Mouse (Mus musculus): ENCODE results near the gene Nanos3.

GRCm38 (mm10) chr8:84193566-84193965, 8.5 kb upstream of the Nanos3 start:
- TF ChIP-seq CTCF (IDR thresholded peaks at IDR 0.05; ENCODE audit: control insufficient read depth, insufficient read depth, insufficient read length) (no peak), CEBPB (IDR thresholded peaks at IDR 0.05; ENCODE audit: low read depth) (no peak), MYOG (IDR thresholded peaks at IDR 0.05; ENCODE audit: control insufficient read depth, extremely low read depth, insufficient read length) (no peak), MAX (IDR thresholded peaks at IDR 0.05) (no peak)
